Comparison of ENCODE assay signal across 30 mouse cellular contexts in genomic region chr8:46578794-46579193, GRCm38 (mm10).
"Had no signal": no experiment of that assay in that cellular context is flagged by ENCODE, and none has a peak within 500 bp of the region (broad histone marks: within the 10 kb centered on the region; RNA-seq: fewer than 3 reads in every experiment).

No protein-coding gene starts in this region.

- H3K4me1 ChIP-seq: limb, embryonic 10.5 days; limb, embryonic 12.5 days; limb, embryonic 13.5 days; limb, embryonic 15.5 days; liver, embryonic 15.5 days; lung, embryonic 15.5 days; midbrain, embryonic 10.5 days; midbrain, embryonic 12.5 days; midbrain, embryonic 13.5 days; midbrain, embryonic 15.5 days; neural tube, embryonic 12.5 days had no signal

- H3K9me3 ChIP-seq: limb, embryonic 10.5 days; limb, embryonic 12.5 days; limb, embryonic 13.5 days; limb, embryonic 15.5 days; liver, embryonic 12.5 days; liver, embryonic 13.5 days; liver, embryonic 15.5 days; lung, embryonic 15.5 days; megakaryocyte, embryonic 14.5 days; midbrain, embryonic 10.5 days; midbrain, embryonic 12.5 days; midbrain, embryonic 13.5 days; midbrain, embryonic 15.5 days; neural tube, embryonic 12.5 days had no signal

- H3K9ac ChIP-seq: limb, embryonic 12.5 days; limb, embryonic 13.5 days; limb, embryonic 15.5 days; liver, embryonic 12.5 days; liver, embryonic 13.5 days; liver, embryonic 14.5 days; liver, embryonic 15.5 days; liver, postnatal 0 days; lung, embryonic 14.5 days; lung, embryonic 15.5 days; midbrain, embryonic 12.5 days; midbrain, embryonic 13.5 days; midbrain, embryonic 15.5 days; neural tube, embryonic 12.5 days had no signal

- H3K27me3 ChIP-seq: limb, embryonic 12.5 days; limb, embryonic 13.5 days; limb, embryonic 15.5 days; liver, embryonic 12.5 days; liver, embryonic 13.5 days; liver, embryonic 15.5 days; lung, embryonic 15.5 days; megakaryocyte, embryonic 14.5 days; midbrain, embryonic 12.5 days; midbrain, embryonic 13.5 days; midbrain, embryonic 15.5 days; neural tube, embryonic 12.5 days had no signal

- DNase-seq: left cerebral cortex, postnatal 4 days; liver; liver, embryonic 13.5 days; liver, postnatal 0 days; lung, adult 18-20 months; lung, adult 2 months; lung, embryonic 14.5 days; lung, postnatal 10 days; lung, postnatal 14 days; lung, postnatal 36 days; lung, postnatal 4 days; midbrain, embryonic 14.5 days had no signal

- H3K4me3 ChIP-seq: limb, embryonic 10.5 days; limb, embryonic 12.5 days; limb, embryonic 13.5 days; limb, embryonic 15.5 days; liver, embryonic 12.5 days; liver, embryonic 13.5 days; liver, embryonic 15.5 days; lung, embryonic 15.5 days; megakaryocyte, embryonic 14.5 days; midbrain, embryonic 10.5 days; midbrain, embryonic 12.5 days; midbrain, embryonic 13.5 days; midbrain, embryonic 15.5 days; myocyte; neural tube, embryonic 12.5 days had no signal

- H3K27ac ChIP-seq: limb, embryonic 10.5 days; limb, embryonic 12.5 days; limb, embryonic 13.5 days; limb, embryonic 15.5 days; liver, embryonic 12.5 days; liver, embryonic 13.5 days; liver, embryonic 14.5 days; liver, embryonic 15.5 days; lung, embryonic 15.5 days; macrophage; midbrain, embryonic 10.5 days; midbrain, embryonic 12.5 days; midbrain, embryonic 13.5 days; midbrain, embryonic 15.5 days; neural tube, embryonic 12.5 days had no signal

- H3K4me2 ChIP-seq: limb, embryonic 12.5 days; limb, embryonic 13.5 days; limb, embryonic 15.5 days; liver, embryonic 11.5 days; liver, embryonic 12.5 days; liver, embryonic 13.5 days; liver, embryonic 15.5 days; lung, embryonic 14.5 days; lung, embryonic 15.5 days; midbrain, embryonic 11.5 days; midbrain, embryonic 12.5 days; midbrain, embryonic 13.5 days; midbrain, embryonic 15.5 days; neural tube, embryonic 12.5 days had no signal
